Mouse (Mus musculus) lung, embryonic 14.5 days (tissue): Measurements from ENCODE around the gene Sema4c. TPM values are rescaled to one million over a fixed set of nuclear protein-coding genes. Genes with fewer than 3 reads are reported as not detected.

Experiments
- ATAC-seq: fragments of 200-750 bp; cut with Nextera tagmentation; 2 replicates; pipeline ENCODE4 v1.8.0; 2017; ENCODE audit warnings: mild to moderate bottlenecking, moderate TSS enrichment, moderate library complexity; ENCODE audit not compliant: insufficient read depth
- DNase-seq: peaks from one replicate; pipeline ENCODE4 v3.0.0-alpha.2; 2015
- H3K27ac ChIP-seq: fragments of 300-500 bp; sonication (generic); 2 replicates; pipeline ENCODE4 v1.5.1; 2014; ENCODE audit warnings: low read depth, mild to moderate bottlenecking, moderate library complexity
- H3K27me3 ChIP-seq: fragments of 300-500 bp; sonication (generic); 2 replicates; pipeline ENCODE4 v1.6.1; 2014; ENCODE audit warnings: low read length, control low read depth; ENCODE audit not compliant: insufficient read depth
- H3K36me3 ChIP-seq: fragments of 300-500 bp; sonication (generic); 2 replicates; pipeline ENCODE4 v1.6.1; 2014; ENCODE audit warnings: control low read depth; ENCODE audit not compliant: insufficient read depth
- H3K4me1 ChIP-seq: fragments of 300-500 bp; sonication (generic); 2 replicates; pipeline ENCODE4 v1.6.1; 2014; ENCODE audit warnings: antibody characterized with exemption, control low read depth; ENCODE audit not compliant: insufficient read depth
- H3K4me2 ChIP-seq: fragments of 300-500 bp; sonication (generic); 2 replicates; pipeline ENCODE4 v1.6.1; 2014; ENCODE audit warnings: mild to moderate bottlenecking
- H3K4me3 ChIP-seq: fragments of 300-500 bp; sonication (generic); 2 replicates; pipeline ENCODE4 v1.5.1; 2014; ENCODE audit warnings: low read depth, low read length
- H3K9ac ChIP-seq: fragments of 300-500 bp; sonication (generic); 2 replicates; pipeline ENCODE4 v1.6.1; 2014
- H3K9me3 ChIP-seq: fragments of 300-500 bp; sonication (generic); 2 replicates; pipeline ENCODE4 v1.6.1; 2016; ENCODE audit warnings: low read depth, low read length, control low read depth
- CTCF ChIP-seq: IDR thresholded peaks from 2 replicates; pipeline ENCODE4 v1.5.1; 2016; ENCODE audit warnings: antibody characterized with exemption, low read depth
- WGBS: fragments of 180-500 bp; shearing (Covaris S2); extraction: QIAGEN DNeasy Blood & Tissue Kit; methylation state at CpG from one replicate; pipeline ENCODE4 v1.1.7; 2014; 5-methylcytosine and 5-hydroxymethylcytosine counted together
- polyA plus RNA-seq: library from polyadenylated mRNA; unstranded; fragments of >200 nt; fragmentation: Nextera tagmentation; extraction: Ambion mirVana; gene quantifications from 2 replicates; pipeline ENCODE4 v1.2.1, GENCODE M21; 2014

Sema4c gene
- polyA plus RNA-seq, 1 experiment from 2014 or later, result 2.2 TPM

- no peaks in the 10 kb centered on the region for H3K9me3 ChIP-seq
- WGBS, result 2% methylated on average over 8 of the region's 8 CpGs
- no peak for ATAC-seq
- peaks cover 48% of the 10 kb centered on the region for H3K36me3 ChIP-seq
- peak overlapping the region; percentile 98 for H3K4me2 ChIP-seq
- peak overlapping the region; percentile 100 for H3K27ac ChIP-seq
- peak overlapping the region; percentile 95 for H3K9ac ChIP-seq
- peak; percentile 69 for DNase-seq
- peak overlapping the region; percentile 94 for H3K4me3 ChIP-seq
- peaks cover 17% of the 10 kb centered on the region for H3K4me1 ChIP-seq
- no peaks in the 10 kb centered on the region for H3K27me3 ChIP-seq
- TF ChIP-seq CTCF, result no peak
Measured at GRCm38 (mm10) chr1:36555798-36556395, 2.3 kb downstream of the Sema4c start.

DNA sequence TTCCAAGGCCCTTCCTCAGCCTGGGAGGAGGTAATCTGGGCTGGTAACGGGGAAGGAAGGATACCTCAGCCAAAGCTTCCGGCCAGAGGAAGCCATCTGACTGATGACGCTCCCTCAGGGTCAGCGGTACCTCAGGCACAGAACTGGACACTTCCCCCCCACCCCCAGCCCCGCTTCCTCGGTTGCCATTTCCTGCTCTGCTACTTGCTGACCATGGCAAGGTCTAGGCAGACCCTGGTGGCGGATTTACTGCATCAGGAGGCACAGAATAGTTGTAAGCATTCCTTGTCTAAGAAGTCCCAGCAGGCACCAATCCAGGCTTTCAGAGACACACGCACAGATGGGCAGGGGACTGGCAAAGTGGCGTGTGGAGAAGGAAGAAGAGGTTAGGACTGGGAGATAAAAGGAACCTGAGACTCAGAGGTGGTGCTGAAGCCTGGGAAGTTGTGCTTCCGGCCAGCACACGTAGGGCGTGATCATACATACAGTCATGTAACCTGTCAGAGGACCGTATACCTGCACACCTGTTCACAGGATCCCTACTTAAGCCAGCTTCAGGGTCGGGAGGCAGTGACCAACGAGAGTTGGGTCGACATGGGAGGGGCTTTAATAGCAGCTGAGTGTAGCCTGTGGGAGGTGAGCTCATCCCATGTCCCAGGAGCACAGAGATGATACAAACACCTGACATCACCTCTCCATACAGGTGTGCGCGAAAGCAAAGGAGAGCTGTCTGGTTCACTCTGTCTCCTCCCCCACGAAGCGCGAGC lies 3.3 kb downstream of the Sema4c start:
- no peak for DNase-seq
- Histone ChIP-seq H3K4me3 (peak overlapping the region; percentile 94), H3K9ac (peak overlapping the region; percentile 25; the same call in 1 of the 2 replicates), H3K4me1 (peaks cover 17% of the 10 kb centered on the region), H3K4me2 (peak overlapping the region; percentile 98), H3K36me3 (peaks cover 58% of the 10 kb centered on the region), H3K27me3 (no peaks in the 10 kb centered on the region), H3K9me3 (no peaks in the 10 kb centered on the region), H3K27ac (peak overlapping the region; percentile 100; the same call in 1 of the 2 replicates)
- ATAC-seq, result no peak
- 61% methylated on average over 21 of the region's 21 CpGs for WGBS
- TF ChIP-seq CTCF, result no peak

- H3K4me2 ChIP-seq, result no peak overlapping the region
- DNase-seq (no peak), ATAC-seq (no peak)
- TF ChIP-seq CTCF, result no peak
- H3K4me1 ChIP-seq, result peaks cover 21% of the 10 kb centered on the region
- no peak overlapping the region for H3K27ac ChIP-seq
- no peaks in the 10 kb centered on the region for H3K9me3 ChIP-seq
- H3K4me3 ChIP-seq, result no peak overlapping the region
- no peak overlapping the region for H3K9ac ChIP-seq
- no peaks in the 10 kb centered on the region for H3K27me3 ChIP-seq
- 86% methylated on average over 16 of the region's 16 CpGs for WGBS
- peaks cover 78% of the 10 kb centered on the region for H3K36me3 ChIP-seq
Measured at GRCm38 (mm10) chr1:36552506-36552905, 5.6 kb downstream of the Sema4c start.

DNA sequence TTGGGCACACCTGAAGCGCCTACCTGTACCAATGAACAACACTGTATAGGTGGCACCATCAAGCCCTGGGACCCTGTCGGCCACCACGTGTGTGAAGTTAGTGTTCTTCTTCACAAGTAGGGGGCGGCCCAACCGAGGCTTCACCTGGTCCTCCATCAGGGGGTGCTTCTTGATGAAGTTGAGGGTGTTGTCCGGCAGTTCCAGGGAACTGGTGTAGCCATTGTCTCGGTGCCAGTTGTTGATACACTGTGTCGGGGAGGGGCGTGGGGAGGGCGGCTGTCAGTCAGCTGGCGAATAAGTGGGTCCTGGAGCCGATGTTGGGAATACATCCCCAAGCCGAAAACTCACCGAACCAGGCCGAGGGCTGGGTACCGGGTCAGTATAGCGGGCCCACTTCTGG lies 6.2 kb downstream of the Sema4c start:
- Histone ChIP-seq H3K27ac (no peak overlapping the region), H3K4me1 (peaks cover 21% of the 10 kb centered on the region), H3K9ac (no peak overlapping the region), H3K4me2 (no peak overlapping the region), H3K9me3 (no peaks in the 10 kb centered on the region), H3K27me3 (no peaks in the 10 kb centered on the region), H3K36me3 (peaks cover 78% of the 10 kb centered on the region), H3K4me3 (no peak overlapping the region)
- 79% methylated on average over 17 of the region's 17 CpGs for WGBS
- peak; percentile 5; the same call in 1 of the 2 replicates for TF ChIP-seq CTCF
- no peak for ATAC-seq
- DNase-seq, result no peak

DNA sequence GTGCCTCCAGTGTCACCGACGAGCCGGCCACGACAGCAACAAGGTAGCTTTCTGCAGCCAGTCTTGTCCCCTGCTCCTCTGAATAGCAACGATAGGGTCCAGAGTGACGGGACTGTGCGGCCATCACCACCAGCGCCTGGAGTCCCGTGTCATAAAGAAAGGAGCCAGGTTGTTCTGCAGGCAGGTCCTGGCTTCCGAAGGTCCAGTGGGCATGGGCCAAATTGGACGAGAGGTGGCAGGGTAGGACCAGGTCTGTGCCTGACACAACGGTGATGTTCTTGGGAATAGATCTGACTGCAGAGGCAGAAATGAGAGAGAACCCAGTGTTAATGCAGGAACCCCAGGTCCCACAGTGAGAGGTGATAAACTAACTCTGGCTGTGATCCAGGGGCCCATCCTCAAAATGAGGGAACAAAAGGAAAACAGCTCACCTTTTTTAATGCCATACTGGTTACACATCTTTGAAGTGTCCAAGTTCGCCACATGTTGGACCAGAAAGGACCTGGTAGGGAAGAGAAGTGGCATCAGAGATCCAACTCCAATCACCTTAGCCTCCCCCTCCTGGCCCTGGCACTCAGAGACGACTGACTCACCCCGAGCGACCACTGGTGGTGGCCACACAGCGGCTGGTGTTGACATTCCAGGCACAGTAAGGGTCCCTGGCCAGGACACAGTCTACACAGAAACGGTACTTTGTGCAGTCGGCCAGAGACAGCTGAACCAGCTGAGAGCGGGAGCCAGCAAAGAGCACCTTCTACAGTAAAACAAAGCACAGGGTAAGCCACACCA lies 7.9 kb downstream of the Sema4c start:
- H3K9me3 ChIP-seq, result no peaks in the 10 kb centered on the region
- ATAC-seq (no peak), DNase-seq (no peak)
- no peak overlapping the region for H3K4me2 ChIP-seq
- H3K4me3 ChIP-seq, result no peak overlapping the region
- 73% methylated on average over 20 of the region's 20 CpGs for WGBS
- TF ChIP-seq CTCF, result no peak
- H3K9ac ChIP-seq, result no peak overlapping the region
- H3K4me1 ChIP-seq, result peaks cover 17% of the 10 kb centered on the region
- peaks cover 74% of the 10 kb centered on the region for H3K36me3 ChIP-seq
- H3K27me3 ChIP-seq, result no peaks in the 10 kb centered on the region
- H3K27ac ChIP-seq, result no peak overlapping the region

DNA sequence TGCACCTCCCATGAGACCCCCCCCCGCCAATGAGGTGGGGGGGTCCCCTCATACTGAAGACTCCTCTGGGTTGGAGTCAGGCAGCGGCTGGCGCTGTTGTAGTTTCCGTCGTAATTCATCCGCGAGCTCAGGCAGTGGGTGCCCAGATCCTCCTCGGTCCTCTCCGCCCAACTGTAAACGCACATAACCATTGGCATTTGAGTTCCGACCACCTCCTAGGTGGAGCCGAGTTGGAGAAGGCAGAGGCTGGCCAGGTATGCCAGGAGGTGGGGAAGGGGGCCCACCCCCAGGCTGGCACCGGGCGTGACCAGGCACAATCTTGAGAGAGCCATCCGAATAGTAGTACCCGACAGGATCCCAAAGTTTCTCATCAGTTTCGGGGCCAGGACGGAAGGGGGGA lies 8.7 kb downstream of the Sema4c start:
- H3K9ac ChIP-seq, result peak overlapping the region; percentile 3; the same call in 1 of the 2 replicates

More for the DNA sequence above, 8.7 kb downstream of the Sema4c start:
- no peaks in the 10 kb centered on the region for H3K27me3 ChIP-seq
- H3K27ac ChIP-seq, result no peak overlapping the region
- peaks cover 66% of the 10 kb centered on the region for H3K36me3 ChIP-seq
- no peaks in the 10 kb centered on the region for H3K9me3 ChIP-seq
- WGBS, result 77% methylated on average over 18 of the region's 18 CpGs
- H3K4me3 ChIP-seq, result no peak overlapping the region
- ATAC-seq (no peak), DNase-seq (no peak)
- TF ChIP-seq CTCF, result no peak
- H3K4me1 ChIP-seq, result peaks cover 12% of the 10 kb centered on the region
- H3K4me2 ChIP-seq, result no peak overlapping the region
